Mouse (Mus musculus) adrenal gland, adult 8-10 months (tissue): ENCODE measurements at regions not wholly inside any gene's neighbourhood (a gene's known extent, or its start where the extent isn't known, plus 50 kb on each side); places are given as distances from the start of the nearest gene placed in this dataset.

ENCODE experiments used
- DNase-seq: peaks from one replicate; pipeline ENCODE4 v3.0.0; 2022

DNA sequence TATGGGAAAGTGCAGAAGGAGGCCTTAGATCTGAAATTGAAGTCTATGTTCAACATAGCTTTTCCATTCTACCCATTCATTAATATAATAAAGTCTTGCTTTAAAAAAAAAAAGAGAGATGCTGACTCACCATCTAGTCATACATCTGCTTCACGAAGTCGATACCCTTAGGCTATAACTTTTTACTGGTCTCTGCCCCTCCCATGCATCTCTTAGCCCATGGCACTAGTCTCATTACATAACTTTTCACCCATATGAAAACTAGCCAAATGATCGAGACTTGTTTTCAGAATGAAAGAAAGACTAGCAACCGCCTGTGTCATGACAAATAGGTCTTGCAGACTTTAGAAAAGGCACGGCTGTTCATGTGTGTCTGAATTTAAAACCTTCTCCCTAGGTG lies 116.6 kb upstream of the Gdnf start:
- no peak for DNase-seq

DNA sequence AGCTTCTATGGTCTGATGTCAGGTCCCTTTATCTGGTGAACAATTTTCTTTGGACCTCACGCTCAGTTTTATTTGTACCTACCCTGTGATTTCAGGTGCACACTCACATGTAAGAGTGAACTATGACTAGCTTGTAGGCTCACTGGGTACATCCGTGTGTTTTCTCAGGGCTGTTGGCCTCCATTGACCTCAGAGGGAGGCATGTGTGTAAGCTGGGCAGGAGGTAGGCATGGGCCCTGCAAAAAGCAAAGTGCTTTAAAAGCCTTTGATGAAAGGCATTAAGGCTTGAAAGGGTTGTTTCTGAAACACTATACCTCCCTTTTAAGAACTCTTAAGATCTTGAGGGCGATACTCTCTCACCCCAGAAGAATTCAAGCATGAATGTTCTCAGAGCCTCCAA lies 112.9 kb upstream of the Gdnf start:
- DNase-seq = no peak

DNA sequence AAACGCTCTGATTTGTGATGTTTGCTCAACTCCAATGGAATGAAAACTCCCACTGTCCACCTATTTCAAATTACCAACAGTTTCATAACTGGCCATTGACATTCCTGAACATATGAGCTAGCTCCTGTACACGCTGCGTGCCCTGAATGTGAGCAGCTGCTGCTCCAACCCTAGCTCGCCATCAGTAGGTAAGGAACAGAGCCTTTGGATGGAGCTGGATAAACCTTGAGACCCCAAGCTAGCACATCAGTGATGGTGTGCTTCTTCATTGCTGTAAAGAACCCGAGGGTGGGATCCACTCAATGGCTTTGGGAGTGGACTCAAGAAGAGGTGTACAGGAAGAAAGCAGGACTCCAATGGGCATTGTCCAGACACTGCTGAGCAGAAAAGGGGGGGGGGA lies 101.8 kb upstream of the Gdnf start:
- DNase-seq = no peak

DNA sequence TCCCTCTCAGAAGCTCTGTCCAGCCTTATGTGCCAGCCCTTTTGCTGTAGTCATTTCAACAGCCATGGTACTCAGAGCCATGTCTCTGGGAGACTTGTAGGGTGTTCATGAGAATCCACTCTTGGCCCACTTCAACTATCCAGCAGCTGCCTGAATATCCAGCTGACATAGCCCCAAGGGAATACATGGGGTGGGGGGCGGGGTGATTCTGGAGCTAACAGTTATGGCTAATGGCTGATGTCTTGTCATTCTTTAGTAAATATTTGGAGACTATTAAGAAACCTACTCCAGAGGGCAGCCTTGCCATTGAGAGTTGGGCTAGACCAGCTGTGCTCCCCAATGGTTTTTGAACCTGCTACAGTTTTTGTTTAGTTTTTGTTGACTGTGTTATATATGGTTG lies 96.0 kb upstream of the Gdnf start:
- no peak for DNase-seq

DNA sequence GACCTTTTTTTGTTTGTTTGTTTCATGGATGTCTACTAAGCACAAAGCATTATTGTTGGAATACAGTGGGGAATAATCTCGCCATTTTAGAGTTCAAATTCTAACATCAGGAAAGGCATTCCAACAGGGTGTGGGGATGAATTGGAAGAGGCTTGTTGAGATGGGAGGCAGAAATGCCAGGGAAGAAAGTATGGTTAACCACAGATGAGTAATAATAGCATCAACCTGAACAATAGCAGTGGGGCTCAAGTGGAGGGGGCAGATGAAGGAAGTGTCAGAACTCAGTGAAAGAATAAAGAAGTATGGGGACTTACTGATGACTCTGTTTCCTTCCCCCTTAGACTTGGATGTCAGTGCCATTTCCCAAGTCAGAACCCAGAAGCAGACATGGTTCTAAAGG lies 94.5 kb upstream of the Gdnf start:
- no peak for DNase-seq

DNA sequence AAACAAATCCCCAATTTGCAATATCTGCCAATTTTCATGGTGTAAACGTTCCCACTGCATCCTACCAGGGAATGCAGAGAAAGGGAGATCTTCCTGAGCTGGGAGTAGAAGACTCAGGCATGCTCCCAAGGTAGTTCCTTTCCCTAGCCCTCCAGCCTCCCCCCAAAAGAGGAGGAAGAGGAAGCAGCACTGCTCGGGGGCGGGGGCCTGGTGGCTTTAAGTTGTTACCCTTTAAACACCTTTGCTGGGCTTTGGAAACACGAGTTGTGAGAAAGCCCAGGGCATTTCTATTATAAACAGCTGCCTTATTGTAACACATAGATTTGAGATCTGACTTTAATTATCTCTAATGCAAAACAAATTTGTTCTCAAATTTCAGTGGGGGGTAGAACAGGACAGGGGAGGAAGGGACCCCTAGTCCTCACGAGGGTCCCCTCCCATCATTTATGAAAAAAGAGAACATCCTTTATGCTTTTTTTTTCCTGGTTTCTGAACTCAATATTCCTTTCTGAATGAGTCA lies 87.4 kb upstream of the Gdnf start:
- DNase-seq = no peak

DNA sequence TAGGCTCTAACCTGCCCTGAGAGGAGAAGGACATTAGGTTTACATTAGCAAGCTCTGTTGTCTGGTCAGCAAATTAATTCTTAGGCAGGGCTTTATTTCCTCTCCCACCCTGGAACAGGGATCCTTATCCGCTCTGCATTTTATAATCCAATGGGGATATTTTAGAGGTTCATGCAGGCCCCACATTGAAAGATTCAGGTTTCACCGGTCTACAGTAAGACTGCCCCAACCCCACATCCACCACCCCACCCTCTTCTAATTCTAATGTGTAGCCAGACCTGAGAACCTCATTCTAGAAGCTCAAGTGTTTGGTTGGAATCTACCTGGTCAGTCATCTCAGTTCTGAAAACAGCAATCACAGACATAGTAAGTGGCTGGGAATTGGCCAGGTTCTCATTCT lies 86.9 kb upstream of the Gdnf start:
- no peak for DNase-seq

DNA sequence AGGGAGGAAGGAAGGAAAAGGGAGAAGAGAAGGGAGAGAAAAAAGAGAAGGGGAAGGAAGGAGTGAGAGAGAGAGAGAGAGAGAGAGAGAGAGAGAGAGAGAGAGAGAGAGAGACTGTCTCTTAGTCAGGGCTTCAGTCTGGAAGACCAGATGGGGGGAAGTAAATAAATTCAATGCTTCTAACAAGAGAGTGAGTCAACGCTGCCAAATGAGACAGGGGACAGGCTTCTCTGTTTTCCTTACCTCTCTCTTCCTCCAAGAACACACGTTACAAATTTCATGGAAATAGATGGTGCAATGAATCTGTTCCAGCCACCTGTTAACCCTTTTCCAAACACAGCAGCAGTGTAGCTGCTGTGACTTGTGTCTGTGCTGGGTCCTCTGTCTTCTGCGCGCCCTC lies 85.1 kb upstream of the Gdnf start:
- DNase-seq = no peak

DNA sequence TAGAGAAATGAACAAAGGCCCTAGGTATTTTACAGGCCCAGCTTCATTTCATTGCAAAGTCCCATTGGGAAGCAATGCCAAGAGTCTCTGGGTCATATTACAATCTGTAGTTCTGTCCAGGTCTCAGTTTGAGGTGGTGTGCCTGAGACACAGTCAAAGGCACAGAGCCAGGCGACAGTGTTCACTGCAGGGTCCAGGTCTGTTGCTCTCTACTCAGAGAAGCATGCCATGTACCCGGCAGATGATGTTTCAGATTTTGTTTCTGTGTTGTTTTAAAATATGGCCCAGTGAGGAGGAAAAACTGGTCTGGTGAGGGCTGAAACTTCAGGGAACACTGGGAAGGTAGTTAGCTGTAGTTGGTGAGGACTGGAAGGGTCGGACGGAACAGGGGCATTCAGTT lies 63.1 kb upstream of the Gdnf start:
- no peak for DNase-seq

DNA sequence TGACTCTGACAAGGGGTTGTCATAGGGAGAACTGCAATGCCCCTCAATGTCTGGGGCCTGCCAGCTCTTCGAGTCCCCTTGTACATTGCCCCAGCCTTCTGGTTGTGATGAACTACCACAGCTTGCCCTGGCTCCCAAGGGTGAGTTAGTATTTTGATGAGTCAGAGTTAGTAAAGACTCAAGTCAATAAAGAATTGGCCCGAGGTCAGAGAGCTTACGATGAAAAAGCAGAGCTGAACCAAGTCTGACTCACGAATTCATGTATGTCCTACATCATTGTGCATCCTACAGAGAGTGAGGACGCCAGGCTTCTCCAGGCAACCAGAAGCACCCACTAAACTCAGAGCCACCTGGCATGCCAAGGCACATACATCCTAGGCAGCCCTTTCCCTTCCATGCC lies 60.2 kb upstream of the Gdnf start:
- no peak for DNase-seq
